Mouse (Mus musculus): ENCODE measurements around the gene Gtf3c1. TPM values are rescaled to one million over a fixed set of nuclear protein-coding genes. Genes with fewer than 3 reads are reported as not detected.

Gene Gtf3c1
- polyA plus RNA-seq, 1 experiment from 2014 or later, result 35.5 TPM

- Histone ChIP-seq H3K27me3 (ENCODE audit: control insufficient read depth, insufficient read depth, low read length) (no peaks in the 10 kb centered on the region), H3K4me2 (replicated peaks; ENCODE audit: low read depth, low read length) (no peak overlapping the region), H3K36me3 (ENCODE audit: control insufficient read depth, insufficient read depth, low read length) (peaks cover 87% of the 10 kb centered on the region), H3K4me1 (ENCODE audit: control insufficient read depth, insufficient read depth, low read length) (no peaks in the 10 kb centered on the region), H3K9me3 (ENCODE audit: control insufficient read depth, low read length) (no peaks in the 10 kb centered on the region), H3K4me3 (ENCODE audit: low read length) (no peak overlapping the region), H3K27ac (ENCODE audit: low read depth, low read length) (no peak overlapping the region), H3K9ac (ENCODE audit: low read depth, low read length) (no peak overlapping the region)
- 75% methylated on average over 8 of the region's 8 CpGs for WGBS
- ATAC-seq (ENCODE audit: low FRiP score, low TSS enrichment), result no peak
Measured at GRCm38 (mm10) chr7:125678756-125679155, 28.8 kb downstream of the Gtf3c1 start.

GRCm38 (mm10) chr7:125674916-125675315, 32.7 kb downstream of the Gtf3c1 start:
- Histone ChIP-seq H3K27ac (ENCODE audit: low read depth, low read length) (no peak overlapping the region), H3K27me3 (ENCODE audit: control insufficient read depth, insufficient read depth, low read length) (no peaks in the 10 kb centered on the region), H3K9ac (ENCODE audit: low read depth, low read length) (no peak overlapping the region), H3K4me1 (ENCODE audit: control insufficient read depth, insufficient read depth, low read length) (no peaks in the 10 kb centered on the region), H3K36me3 (ENCODE audit: control insufficient read depth, insufficient read depth, low read length) (peaks cover 96% of the 10 kb centered on the region), H3K9me3 (ENCODE audit: control insufficient read depth, low read length) (no peaks in the 10 kb centered on the region), H3K4me3 (ENCODE audit: low read length) (no peak overlapping the region), H3K4me2 (replicated peaks; ENCODE audit: low read depth, low read length) (no peak overlapping the region)
- 86% methylated on average over 2 of the region's 2 CpGs for WGBS
- no peak for ATAC-seq (ENCODE audit: low FRiP score, low TSS enrichment)

- Histone ChIP-seq H3K9me3 (ENCODE audit: control insufficient read depth, low read length) (no peaks in the 10 kb centered on the region), H3K9ac (ENCODE audit: low read depth, low read length) (no peak overlapping the region), H3K4me2 (replicated peaks; ENCODE audit: low read depth, low read length) (no peak overlapping the region), H3K27me3 (ENCODE audit: control insufficient read depth, insufficient read depth, low read length) (no peaks in the 10 kb centered on the region), H3K4me3 (ENCODE audit: low read length) (no peak overlapping the region), H3K4me1 (ENCODE audit: control insufficient read depth, insufficient read depth, low read length) (no peaks in the 10 kb centered on the region), H3K36me3 (ENCODE audit: control insufficient read depth, insufficient read depth, low read length) (peaks cover 96% of the 10 kb centered on the region), H3K27ac (ENCODE audit: low read depth, low read length) (no peak overlapping the region)
- WGBS, result 74% methylated on average over 8 of the region's 8 CpGs
- ATAC-seq (ENCODE audit: low FRiP score, low TSS enrichment), result no peak
Measured at GRCm38 (mm10) chr7:125671396-125671795, 36.2 kb downstream of the Gtf3c1 start.

GRCm38 (mm10) chr7:125670865-125671264, 36.7 kb downstream of the Gtf3c1 start:
- Histone ChIP-seq H3K4me1 (ENCODE audit: control insufficient read depth, insufficient read depth, low read length) (no peaks in the 10 kb centered on the region), H3K27me3 (ENCODE audit: control insufficient read depth, insufficient read depth, low read length) (no peaks in the 10 kb centered on the region), H3K4me2 (replicated peaks; ENCODE audit: low read depth, low read length) (no peak overlapping the region), H3K36me3 (ENCODE audit: control insufficient read depth, insufficient read depth, low read length) (peaks cover 96% of the 10 kb centered on the region), H3K4me3 (ENCODE audit: low read length) (no peak overlapping the region), H3K9me3 (ENCODE audit: control insufficient read depth, low read length) (no peaks in the 10 kb centered on the region), H3K9ac (ENCODE audit: low read depth, low read length) (no peak overlapping the region), H3K27ac (ENCODE audit: low read depth, low read length) (no peak overlapping the region)
- 83% methylated on average over 6 of the region's 6 CpGs for WGBS
- ATAC-seq (ENCODE audit: low FRiP score, low TSS enrichment), result no peak

- H3K4me1 ChIP-seq (ENCODE audit: control insufficient read depth, insufficient read depth, low read length), result no peaks in the 10 kb centered on the region
- no peak overlapping the region for H3K4me2 ChIP-seq (replicated peaks; ENCODE audit: low read depth, low read length)
- no peaks in the 10 kb centered on the region for H3K9me3 ChIP-seq (ENCODE audit: control insufficient read depth, low read length)
- H3K27ac ChIP-seq (ENCODE audit: low read depth, low read length), result no peak overlapping the region
- H3K4me3 ChIP-seq (ENCODE audit: low read length), result no peak overlapping the region
- H3K9ac ChIP-seq (ENCODE audit: low read depth, low read length), result no peak overlapping the region
- 84% methylated on average over 3 of the region's 3 CpGs for WGBS
- peaks cover 98% of the 10 kb centered on the region for H3K36me3 ChIP-seq (ENCODE audit: control insufficient read depth, insufficient read depth, low read length)
- H3K27me3 ChIP-seq (ENCODE audit: control insufficient read depth, insufficient read depth, low read length), result no peaks in the 10 kb centered on the region
- ATAC-seq (ENCODE audit: low FRiP score, low TSS enrichment), result no peak
Measured at GRCm38 (mm10) chr7:125663654-125664053, 43.9 kb downstream of the Gtf3c1 start.

- Histone ChIP-seq H3K9me3 (ENCODE audit: control insufficient read depth, low read length) (no peaks in the 10 kb centered on the region), H3K4me3 (ENCODE audit: low read length) (no peak overlapping the region), H3K27ac (ENCODE audit: low read depth, low read length) (no peak overlapping the region), H3K9ac (ENCODE audit: low read depth, low read length) (no peak overlapping the region), H3K27me3 (ENCODE audit: control insufficient read depth, insufficient read depth, low read length) (no peaks in the 10 kb centered on the region), H3K36me3 (ENCODE audit: control insufficient read depth, insufficient read depth, low read length) (peaks cover 97% of the 10 kb centered on the region), H3K4me1 (ENCODE audit: control insufficient read depth, insufficient read depth, low read length) (no peaks in the 10 kb centered on the region), H3K4me2 (replicated peaks; ENCODE audit: low read depth, low read length) (no peak overlapping the region)
- WGBS, result 97% methylated on average over 6 of the region's 6 CpGs
- no peak for ATAC-seq (ENCODE audit: low FRiP score, low TSS enrichment)
Measured at GRCm38 (mm10) chr7:125657511-125657910, 50.1 kb downstream of the Gtf3c1 start.

- Histone ChIP-seq H3K36me3 (ENCODE audit: control insufficient read depth, insufficient read depth, low read length) (peaks cover 99% of the 10 kb centered on the region), H3K27me3 (ENCODE audit: control insufficient read depth, insufficient read depth, low read length) (no peaks in the 10 kb centered on the region), H3K27ac (ENCODE audit: low read depth, low read length) (no peak overlapping the region), H3K4me1 (ENCODE audit: control insufficient read depth, insufficient read depth, low read length) (no peaks in the 10 kb centered on the region), H3K4me2 (replicated peaks; ENCODE audit: low read depth, low read length) (no peak overlapping the region), H3K4me3 (ENCODE audit: low read length) (no peak overlapping the region), H3K9ac (ENCODE audit: low read depth, low read length) (no peak overlapping the region), H3K9me3 (ENCODE audit: control insufficient read depth, low read length) (no peaks in the 10 kb centered on the region)
- no peak for ATAC-seq (ENCODE audit: low FRiP score, low TSS enrichment)
- 81% methylated on average over 1 of the region's 1 CpGs for WGBS
Measured at GRCm38 (mm10) chr7:125649013-125649412, 58.6 kb downstream of the Gtf3c1 start.

- H3K27ac ChIP-seq (ENCODE audit: low read depth, low read length), result no peak overlapping the region
- WGBS, result 97% methylated on average over 7 of the region's 7 CpGs
- H3K4me3 ChIP-seq (ENCODE audit: low read length), result no peak overlapping the region
- no peaks in the 10 kb centered on the region for H3K4me1 ChIP-seq (ENCODE audit: control insufficient read depth, insufficient read depth, low read length)
- ATAC-seq (ENCODE audit: low FRiP score, low TSS enrichment), result no peak
- H3K9me3 ChIP-seq (ENCODE audit: control insufficient read depth, low read length), result no peaks in the 10 kb centered on the region
- H3K36me3 ChIP-seq (ENCODE audit: control insufficient read depth, insufficient read depth, low read length), result peaks cover 100% of the 10 kb centered on the region
- no peaks in the 10 kb centered on the region for H3K27me3 ChIP-seq (ENCODE audit: control insufficient read depth, insufficient read depth, low read length)
- H3K4me2 ChIP-seq (replicated peaks; ENCODE audit: low read depth, low read length), result no peak overlapping the region
- no peak overlapping the region for H3K9ac ChIP-seq (ENCODE audit: low read depth, low read length)
Measured at GRCm38 (mm10) chr7:125645413-125645812, 62.2 kb downstream of the Gtf3c1 start.

GRCm38 (mm10) chr7:125643880-125644279, 63.7 kb downstream of the Gtf3c1 start:
- no peaks in the 10 kb centered on the region for H3K4me1 ChIP-seq (ENCODE audit: control insufficient read depth, insufficient read depth, low read length)

More at GRCm38 (mm10) chr7:125643880-125644279, 63.7 kb downstream of the Gtf3c1 start:
- no peak for ATAC-seq (ENCODE audit: low FRiP score, low TSS enrichment)
- H3K36me3 ChIP-seq (ENCODE audit: control insufficient read depth, insufficient read depth, low read length), result peaks cover 94% of the 10 kb centered on the region
- no peaks in the 10 kb centered on the region for H3K9me3 ChIP-seq (ENCODE audit: control insufficient read depth, low read length)
- no peak overlapping the region for H3K4me3 ChIP-seq (ENCODE audit: low read length)
- 94% methylated on average over 6 of the region's 6 CpGs for WGBS
- H3K4me2 ChIP-seq (replicated peaks; ENCODE audit: low read depth, low read length), result no peak overlapping the region
- H3K27ac ChIP-seq (ENCODE audit: low read depth, low read length), result no peak overlapping the region
- H3K9ac ChIP-seq (ENCODE audit: low read depth, low read length), result no peak overlapping the region
- H3K27me3 ChIP-seq (ENCODE audit: control insufficient read depth, insufficient read depth, low read length), result no peaks in the 10 kb centered on the region

All from kidney, embryonic 14.5 days (tissue).